Mouse (Mus musculus): Measurements from ENCODE around the gene Cdc37. TPM values are rescaled to one million over a fixed set of nuclear protein-coding genes. Genes with fewer than 3 reads are reported as not detected.

The Cdc37 gene
- polyA plus RNA-seq, 1 experiment from 2014 or later, result 300 TPM

- no peaks in the 10 kb centered on the region for H3K27me3 ChIP-seq
- H3K9me3 ChIP-seq (replicated peaks), result no peaks in the 10 kb centered on the region
- peak overlapping the region; percentile 76 for H3K9ac ChIP-seq
- H3K36me3 ChIP-seq, result peaks cover 42% of the 10 kb centered on the region
- peaks cover 17% of the 10 kb centered on the region for H3K4me1 ChIP-seq
- 1% methylated on average over 24 of the region's 24 CpGs for WGBS
- no peak for ATAC-seq (ENCODE audit: insufficient number of reproducible peaks, low FRiP score, low TSS enrichment, low read depth)
- peak overlapping the region; percentile 91 for H3K27ac ChIP-seq (replicated peaks)
- peak overlapping the region; percentile 79 for H3K4me2 ChIP-seq (replicated peaks)
- H3K4me3 ChIP-seq (replicated peaks), result peak overlapping the region; percentile 81
These were observed 58.6 kb downstream of the Cdc37 start for GRCm38 (mm10) chr9:21090972-21091706.

GRCm38 (mm10) chr9:21090537-21090936, 59.2 kb downstream of the Cdc37 start:
- Histone ChIP-seq H3K4me2 (replicated peaks) (peak overlapping the region; percentile 79), H3K27ac (replicated peaks) (no peak overlapping the region), H3K9me3 (replicated peaks) (no peaks in the 10 kb centered on the region), H3K4me1 (peaks cover 17% of the 10 kb centered on the region), H3K9ac (peak overlapping the region; percentile 21; the same call in 1 of the 2 replicates), H3K36me3 (peaks cover 48% of the 10 kb centered on the region), H3K4me3 (replicated peaks) (peak overlapping the region; percentile 81), H3K27me3 (no peaks in the 10 kb centered on the region)
- ATAC-seq (ENCODE audit: insufficient number of reproducible peaks, low FRiP score, low TSS enrichment, low read depth), result no peak
- WGBS, result 90% methylated on average over 1 of the region's 1 CpGs

GRCm38 (mm10) chr9:21083324-21083723, 66.5 kb downstream of the Cdc37 start:
- peaks cover 93% of the 10 kb centered on the region for H3K36me3 ChIP-seq
- 93% methylated on average over 3 of the region's 3 CpGs for WGBS
- ATAC-seq (ENCODE audit: insufficient number of reproducible peaks, low FRiP score, low TSS enrichment, low read depth), result no peak

More at GRCm38 (mm10) chr9:21083324-21083723, 66.5 kb downstream of the Cdc37 start:
- H3K9me3 ChIP-seq (replicated peaks), result no peaks in the 10 kb centered on the region
- H3K4me2 ChIP-seq (replicated peaks), result no peak overlapping the region
- H3K27ac ChIP-seq (replicated peaks), result no peak overlapping the region
- no peak overlapping the region for H3K9ac ChIP-seq
- no peaks in the 10 kb centered on the region for H3K27me3 ChIP-seq
- no peak overlapping the region for H3K4me3 ChIP-seq (replicated peaks)
- H3K4me1 ChIP-seq, result no peaks in the 10 kb centered on the region

Other genes with a start within 250 kb of the Cdc37 start
- 77.2 and 78.4 TPM in 2 replicates for gene Dnmt1, start 190.1 kb downstream of the Cdc37 start, polyA plus RNA-seq (2015; fragmentation: Nextera tagmentation; extraction: Ambion mirVana)
- gene S1pr2, start 173.2 kb downstream of the Cdc37 start, polyA plus RNA-seq (2015; fragmentation: Nextera tagmentation; extraction: Ambion mirVana), result 61.8 and 68.5 TPM in 2 replicates
- 122 and 126 TPM in 2 replicates for gene Mrpl4, start 147.2 kb downstream of the Cdc37 start, polyA plus RNA-seq (2015; fragmentation: Nextera tagmentation; extraction: Ambion mirVana)
- gene Icam1, start 134.0 kb downstream of the Cdc37 start, polyA plus RNA-seq (2015; fragmentation: Nextera tagmentation; extraction: Ambion mirVana), result 20.7 and 21.7 TPM in 2 replicates
- gene Icam4, start 120.6 kb downstream of the Cdc37 start, polyA plus RNA-seq (2015; fragmentation: Nextera tagmentation; extraction: Ambion mirVana), result 0.59 and 1.0 TPM in 2 replicates
- gene Icam5, start 117.9 kb downstream of the Cdc37 start, polyA plus RNA-seq (2015; fragmentation: Nextera tagmentation; extraction: Ambion mirVana), result 0.20 TPM in 2 replicates
- gene Zglp1, start 82.9 kb downstream of the Cdc37 start, polyA plus RNA-seq (2015; fragmentation: Nextera tagmentation; extraction: Ambion mirVana), result 0.39 and 1.5 TPM in 2 replicates
- 0.72 and 1.0 TPM in 2 replicates for gene Gm49373, start 76.9 kb downstream of the Cdc37 start, polyA plus RNA-seq (2015; fragmentation: Nextera tagmentation; extraction: Ambion mirVana)
- 61.0 and 65.4 TPM in 2 replicates for gene Fdx1l, start 76.4 kb downstream of the Cdc37 start, polyA plus RNA-seq (2015; fragmentation: Nextera tagmentation; extraction: Ambion mirVana)
- gene Gm38431, start 58.0 kb downstream of the Cdc37 start, polyA plus RNA-seq (2015; fragmentation: Nextera tagmentation; extraction: Ambion mirVana), result 1.6 and 2.9 TPM in 2 replicates
- 55.4 and 65.8 TPM in 2 replicates for gene Raver1, start 58.0 kb downstream of the Cdc37 start, polyA plus RNA-seq (2015; fragmentation: Nextera tagmentation; extraction: Ambion mirVana)
- gene Tyk2, start 18.7 kb downstream of the Cdc37 start, polyA plus RNA-seq (2015; fragmentation: Nextera tagmentation; extraction: Ambion mirVana), result 13.9 and 16.0 TPM in 2 replicates
- gene Pde4a, start 15.7 kb upstream of the Cdc37 start, polyA plus RNA-seq (2015; fragmentation: Nextera tagmentation; extraction: Ambion mirVana), result 7.5 and 9.4 TPM in 2 replicates
- gene Keap1, start 89.4 kb upstream of the Cdc37 start, polyA plus RNA-seq (2015; fragmentation: Nextera tagmentation; extraction: Ambion mirVana), result 73.2 and 76.4 TPM in 2 replicates
- gene S1pr5, start 98.5 kb upstream of the Cdc37 start, polyA plus RNA-seq (2015; fragmentation: Nextera tagmentation; extraction: Ambion mirVana), result 4.5 and 5.0 TPM in 2 replicates
- 40.5 and 44.8 TPM in 2 replicates for gene Atg4d, start 115.3 kb upstream of the Cdc37 start, polyA plus RNA-seq (2015; fragmentation: Nextera tagmentation; extraction: Ambion mirVana)
- 18.2 and 19.0 TPM in 2 replicates for gene Kri1, start 138.0 kb upstream of the Cdc37 start, polyA plus RNA-seq (2015; fragmentation: Nextera tagmentation; extraction: Ambion mirVana)
- gene Cdkn2d, start 141.4 kb upstream of the Cdc37 start, polyA plus RNA-seq (2015; fragmentation: Nextera tagmentation; extraction: Ambion mirVana), result 57.8 and 63.0 TPM in 2 replicates
- gene Ap1m2, start 162.4 kb upstream of the Cdc37 start, polyA plus RNA-seq (2015; fragmentation: Nextera tagmentation; extraction: Ambion mirVana), result 38.1 and 46.9 TPM in 2 replicates
- gene Slc44a2, start 170.7 kb upstream of the Cdc37 start, polyA plus RNA-seq (2015; fragmentation: Nextera tagmentation; extraction: Ambion mirVana), result 133 and 143 TPM in 2 replicates
- 179 and 180 TPM in 2 replicates for gene Ilf3, start 217.9 kb upstream of the Cdc37 start, polyA plus RNA-seq (2015; fragmentation: Nextera tagmentation; extraction: Ambion mirVana)